Mouse (Mus musculus) CH12.LX (cell line): ENCODE measurements at regions not wholly inside any gene's neighbourhood (a gene's known extent, or its start where the extent isn't known, plus 50 kb on each side); places are given as distances from the start of the nearest gene placed in this dataset.

ENCODE experiments used
- DNase-seq: peaks from one replicate; pipeline ENCODE4 v3.0.0-alpha.2; 2013; ENCODE audit errors: extremely low read depth
- H3K27ac ChIP-seq: 2 replicates; pipeline ENCODE4 v1.5.1; 2012; ENCODE audit warnings: low read depth, mild to moderate bottlenecking, control low read depth, moderate library complexity; ENCODE audit not compliant: insufficient read depth
- H3K27me3 ChIP-seq: replicated peaks from 2 replicates; pipeline ENCODE3; 2012; ENCODE audit warnings: inconsistent platforms
- H3K36me3 ChIP-seq, 2 experiments: replicated peaks in 1 of 2; 2 replicates each; pipeline versions ENCODE3 to v1.6.1; 2012; ENCODE audit warnings: inconsistent platforms in 1 of 2, low read length in 1 of 2, mild to moderate bottlenecking in 1 of 2, mixed read lengths in 1 of 2, moderate library complexity in 1 of 2; ENCODE audit not compliant: control insufficient read depth in 1 of 2, insufficient read depth in 1 of 2
- H3K4me1 ChIP-seq, 2 experiments: 2 replicates each; pipeline ENCODE4 v1.6.1; 2012; ENCODE audit warnings: inconsistent platforms in 1 of 2, moderate library complexity in 1 of 2; ENCODE audit not compliant: insufficient read depth in 2 of 2, control insufficient read depth in 1 of 2
- H3K4me2 ChIP-seq: 2 replicates; pipeline ENCODE4 v1.6.1; 2012; ENCODE audit warnings: low read depth, mild to moderate bottlenecking, control low read depth; ENCODE audit not compliant: poor library complexity, insufficient read depth, severe bottlenecking
- H3K4me3 ChIP-seq, 3 experiments: fragments of 150-350 bp in 1 of 3; sonication (generic) in 1 of 3; replicated peaks in 1 of 3; 2 replicates each; pipeline versions ENCODE3 to v1.5.1; 2011 to 2012; ENCODE audit warnings: low read depth in 2 of 3, low read length in 2 of 3, mild to moderate bottlenecking in 2 of 3, moderate library complexity in 2 of 3, control low read depth in 1 of 3, improper control_type of control experiment in 1 of 3, inconsistent platforms in 1 of 3, mixed read lengths in 1 of 3; ENCODE audit not compliant: poor library complexity in 1 of 3
- H3K79me2 ChIP-seq: replicated peaks from 2 replicates; pipeline ENCODE4 v1.6.1; 2012; ENCODE audit warnings: mild to moderate bottlenecking, moderate library complexity; ENCODE audit not compliant: control insufficient read depth, poor library complexity, insufficient read depth, severe bottlenecking; ENCODE audit errors: extremely low read depth
- H3K9ac ChIP-seq: 2 replicates; pipeline ENCODE4 v1.6.1; 2012; ENCODE audit warnings: low read depth, mild to moderate bottlenecking, control low read depth, moderate library complexity; ENCODE audit not compliant: insufficient read depth
- H3K9me3 ChIP-seq: replicated peaks from 2 replicates; pipeline ENCODE3; 2012; ENCODE audit warnings: low read length, inconsistent platforms, mixed read lengths
- CTCF ChIP-seq, 2 experiments: IDR thresholded peaks in 1 of 2; conservative IDR thresholded peaks in 1 of 2; 2 replicates each; pipeline ENCODE4 v1.5.1; 2011 to 2012; ENCODE audit warnings: low read depth in 2 of 2, low read length in 2 of 2, improper control_type of control experiment in 1 of 2, inconsistent platforms in 1 of 2, mild to moderate bottlenecking in 1 of 2, moderate library complexity in 1 of 2
- E2F4 ChIP-seq: IDR thresholded peaks from 2 replicates; pipeline ENCODE4 v1.6.1; 2011; ENCODE audit warnings: low read depth, low read length, improper control_type of control experiment; ENCODE audit not compliant: insufficient replicate concordance
- ELF1 ChIP-seq: IDR thresholded peaks from 2 replicates; pipeline ENCODE4 v1.6.1; 2014; ENCODE audit warnings: low read depth, mild to moderate bottlenecking, inconsistent platforms, low read length, improper control_type of control experiment
- ETS1 ChIP-seq: conservative IDR thresholded peaks from 2 replicates; pipeline ENCODE4 v1.6.1; 2012; ENCODE audit warnings: low read depth, mild to moderate bottlenecking, inconsistent platforms, low read length, improper control_type of control experiment, moderate library complexity
- GABPA ChIP-seq: IDR thresholded peaks from 2 replicates; pipeline ENCODE4 v1.6.1; 2012; ENCODE audit warnings: low read depth, low read length, improper control_type of control experiment, inconsistent platforms; ENCODE audit not compliant: insufficient replicate concordance
- IRF4 ChIP-seq: IDR thresholded peaks from 2 replicates; pipeline ENCODE4 v1.6.1; 2014; ENCODE audit warnings: low read depth, mild to moderate bottlenecking, inconsistent platforms, low read length, improper control_type of control experiment
- JUN ChIP-seq: IDR thresholded peaks from 2 replicates; pipeline ENCODE4 v1.6.1; 2011; ENCODE audit warnings: low read depth, mild to moderate bottlenecking, low read length, improper control_type of control experiment, moderate library complexity; ENCODE audit not compliant: insufficient read depth
- KAT2A ChIP-seq: IDR thresholded peaks from 2 replicates; pipeline ENCODE4 v1.6.1; 2012; ENCODE audit warnings: low read length, improper control_type of control experiment, inconsistent platforms; ENCODE audit not compliant: insufficient replicate concordance
- MXI1 ChIP-seq: IDR thresholded peaks from 2 replicates; pipeline ENCODE4 v1.6.1; 2011; ENCODE audit warnings: mild to moderate bottlenecking, low read depth, low read length, improper control_type of control experiment
- NELFE ChIP-seq: IDR thresholded peaks from 2 replicates; pipeline ENCODE4 v1.6.1; 2011; ENCODE audit warnings: low read depth, low read length, improper control_type of control experiment
- NRF1 ChIP-seq: IDR thresholded peaks from 2 replicates; pipeline ENCODE4 v1.6.1; 2014; ENCODE audit warnings: low read depth, mild to moderate bottlenecking, inconsistent platforms, low read length, improper control_type of control experiment, moderate library complexity
- POLR2A ChIP-seq: IDR thresholded peaks from 2 replicates; pipeline ENCODE4 v1.6.1; 2011; ENCODE audit warnings: low read depth, mild to moderate bottlenecking, improper control_type of control experiment, low read length
- POLR2AphosphoS2 ChIP-seq: IDR thresholded peaks from 2 replicates; pipeline ENCODE4 v1.6.1; 2011; ENCODE audit warnings: low read depth, low read length, improper control_type of control experiment
- TCF12 ChIP-seq: IDR thresholded peaks from 2 replicates; pipeline ENCODE4 v1.6.1; 2014; ENCODE audit warnings: low read depth, mild to moderate bottlenecking, inconsistent platforms, low read length, improper control_type of control experiment
- USF1 ChIP-seq: IDR thresholded peaks from 2 replicates; pipeline ENCODE4 v1.6.1; 2014; ENCODE audit warnings: low read depth, mild to moderate bottlenecking, inconsistent platforms, low read length, improper control_type of control experiment
- ZKSCAN1 ChIP-seq: IDR thresholded peaks from 2 replicates; pipeline ENCODE4 v1.6.1; 2012; ENCODE audit warnings: low read depth, inconsistent platforms, low read length, improper control_type of control experiment, borderline replicate concordance
- dilution Hi-C: fragments of 300-500 bp; cut with MboI; formaldehyde crosslinking; loops from 2 replicates; pipeline ENCODE4 v1.14.3; 2020; ENCODE audit warnings: low sequenced_read_pairs; ENCODE audit not compliant: extremely low pct_unique_long_range_greater_than_20kb, extremely low pct_ligation_motif_present
- in situ Hi-C: fragments of 300-500 bp; cut with MboI; formaldehyde crosslinking; loops from 3 replicates; pipeline ENCODE4 v1.14.3; 2019; ENCODE audit warnings: low sequenced_read_pairs, low pct_ligation_motif_present, low pct_unique_long_range_greater_than_20kb, mixed read lengths

DNA sequence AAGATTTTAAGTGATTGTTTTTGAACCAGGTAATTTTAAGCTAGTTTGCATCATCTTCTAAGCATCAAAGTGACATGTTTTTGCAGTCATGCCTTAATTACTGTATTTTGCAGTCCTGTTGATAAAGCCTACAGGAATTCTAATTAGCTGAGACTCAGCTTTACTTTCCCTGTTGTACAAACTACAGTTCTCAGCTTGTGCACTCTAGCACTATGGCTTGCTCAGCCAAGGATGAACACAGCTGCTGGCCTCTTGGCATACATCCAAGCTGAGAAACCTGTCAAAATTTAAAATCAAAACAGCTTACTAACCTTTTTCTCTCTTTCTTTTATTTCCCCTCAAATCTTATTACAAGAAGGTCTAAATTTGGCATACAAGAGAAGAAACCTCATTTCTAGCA, 159.9 kb downstream of the 4921511C20Rik start:
- Histone ChIP-seq H3K4me1 (no peaks in the 10 kb centered on the region), H3K79me2 (no peaks in the 10 kb centered on the region), H3K27ac (no peak overlapping the region), H3K9ac (no peak overlapping the region), H3K36me3 (no peaks in the 10 kb centered on the region), H3K27me3 (no peaks in the 10 kb centered on the region), H3K4me3 (no peak overlapping the region), H3K4me2 (no peak overlapping the region), H3K9me3 (no peaks in the 10 kb centered on the region)
- no peak for DNase-seq
- TF ChIP-seq E2F4: no peak
- TF ChIP-seq MXI1: no peak
- TF ChIP-seq ETS1: no peak
- no peak for TF ChIP-seq ZKSCAN1
- no peak for TF ChIP-seq NRF1
- TF ChIP-seq GABPA: no peak
- no peak for TF ChIP-seq POLR2AphosphoS2
- TF ChIP-seq NELFE: no peak
- no peak for TF ChIP-seq IRF4
- TF ChIP-seq POLR2A: no peak
- TF ChIP-seq TCF12: no peak
- no peak for TF ChIP-seq JUN
- TF ChIP-seq ELF1: no peak
- no peak for TF ChIP-seq KAT2A
- TF ChIP-seq USF1: no peak
- TF ChIP-seq CTCF (conservative IDR thresholded peaks at IDR 0.05 in 1 of 2, IDR thresholded peaks at IDR 0.05 in 1 of 2; ENCODE audit: low read depth in 2 of 2, low read length in 2 of 2): no peak
- in situ Hi-C loops: no loop called here
- dilution Hi-C loops: no loop called here
